Mouse (Mus musculus): Measurements from ENCODE around the gene Moxd2.

- TF ChIP-seq POLR2A (IDR thresholded peaks at IDR 0.05; ENCODE audit: insufficient read depth, low read depth, low read length) (no peak), CTCF (IDR thresholded peaks at IDR 0.05; ENCODE audit: insufficient read depth, low read depth, low read length) (no peak)
Observed at GRCm38 (mm10) chr6:40890973-40891372, 3.7 kb upstream of the Moxd2 start.

All from olfactory bulb, adult 2 months (tissue).